Mouse (Mus musculus) midbrain, embryonic 14.5 days (tissue): ENCODE data around the gene Pip4k2b. TPM values are rescaled to one million over a fixed set of nuclear protein-coding genes. Genes with fewer than 3 reads are reported as not detected.
"Not testable (repeated sequence)": the region's sequence is repeated elsewhere in the genome, so short reads cannot be mapped to it uniquely, and the experiment has no call there.

Experiments
- ATAC-seq: fragments of 200-750 bp; cut with Nextera tagmentation; 2 replicates; pipeline ENCODE4 v1.8.0; 2017; ENCODE audit warnings: moderate number of reproducible peaks, moderate library complexity; ENCODE audit not compliant: low FRiP score, low TSS enrichment
- DNase-seq: peaks from one replicate; pipeline ENCODE4 v3.0.0-alpha.2; 2015
- H3K27ac ChIP-seq: fragments of 300-500 bp; sonication (generic); replicated peaks from 2 replicates; pipeline ENCODE4 v1.5.1; 2014; ENCODE audit warnings: mild to moderate bottlenecking, low read depth, low read length, moderate library complexity
- H3K27me3 ChIP-seq: fragments of 300-500 bp; sonication (generic); 2 replicates; pipeline ENCODE4 v1.6.1; 2014; ENCODE audit warnings: low read length, control low read depth, mixed read lengths; ENCODE audit not compliant: control insufficient read depth, insufficient read depth
- H3K36me3 ChIP-seq: fragments of 300-500 bp; sonication (generic); 2 replicates; pipeline ENCODE4 v1.6.1; 2014; ENCODE audit warnings: low read length, control low read depth; ENCODE audit not compliant: control insufficient read depth, insufficient read depth
- H3K4me1 ChIP-seq: fragments of 300-500 bp; sonication (generic); 2 replicates; pipeline ENCODE4 v1.6.1; 2014; ENCODE audit warnings: mild to moderate bottlenecking, antibody characterized with exemption, low read length, control low read depth; ENCODE audit not compliant: control insufficient read depth, insufficient read depth
- H3K4me2 ChIP-seq: fragments of 300-500 bp; sonication (generic); 2 replicates; pipeline ENCODE4 v1.6.1; 2014; ENCODE audit warnings: mild to moderate bottlenecking, low read length, moderate library complexity
- H3K4me3 ChIP-seq: fragments of 300-500 bp; sonication (generic); replicated peaks from 2 replicates; pipeline ENCODE4 v1.5.1; 2014; ENCODE audit warnings: low read depth, low read length
- H3K9ac ChIP-seq: fragments of 300-500 bp; sonication (generic); replicated peaks from 2 replicates; pipeline ENCODE4 v1.6.1; 2014; ENCODE audit warnings: mild to moderate bottlenecking, low read length, moderate library complexity
- H3K9me3 ChIP-seq: fragments of 300-500 bp; sonication (generic); 2 replicates; pipeline ENCODE4 v1.6.1; 2016; ENCODE audit warnings: low read length, control low read depth, mixed read lengths; ENCODE audit not compliant: control insufficient read depth
- WGBS: fragments of 180-500 bp; shearing (Covaris S2); extraction: QIAGEN DNeasy Blood & Tissue Kit; methylation state at CpG from one replicate; pipeline ENCODE4 v1.1.7; 2014; 5-methylcytosine and 5-hydroxymethylcytosine counted together
- polyA plus RNA-seq: library from polyadenylated mRNA; unstranded; fragments of >200 nt; fragmentation: Nextera tagmentation; extraction: Ambion mirVana; gene quantifications from 2 replicates; pipeline ENCODE4 v1.2.1, GENCODE M21; 2014

The Pip4k2b gene
- 4.8 and 7.7 TPM in 2 replicates for polyA plus RNA-seq

DNA sequence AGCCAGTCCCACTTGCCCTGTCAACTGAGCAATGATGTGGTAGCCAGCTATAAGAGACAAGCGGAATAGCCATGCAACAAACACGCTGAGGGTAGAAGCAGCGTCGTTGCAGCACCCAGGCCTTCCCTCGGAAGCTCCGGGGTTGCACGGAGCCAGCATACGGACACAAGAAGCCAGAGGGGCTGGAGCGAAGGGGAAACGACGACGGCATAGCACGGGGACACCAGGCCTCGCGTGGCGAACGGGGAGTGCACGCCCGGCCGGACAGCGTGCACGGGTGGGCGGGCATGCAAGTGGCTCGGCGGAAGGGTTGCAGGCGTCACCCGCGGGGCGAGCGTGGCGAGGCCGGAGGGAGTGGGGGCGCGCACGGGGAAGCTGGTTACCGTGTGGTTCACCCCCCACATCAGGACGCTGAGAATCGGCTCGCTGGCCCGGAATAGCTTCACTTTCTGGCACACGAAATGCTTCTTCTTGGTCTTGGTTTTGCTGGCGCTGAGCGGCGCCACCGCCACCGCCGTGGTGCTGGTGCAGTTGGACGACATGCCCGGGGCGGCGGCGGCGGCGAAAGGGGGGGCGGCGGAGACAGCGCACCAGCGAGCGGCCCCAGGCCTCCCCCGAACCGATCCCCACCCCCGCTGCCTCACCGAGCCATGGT, at the start of gene Pip4k2b:
Gene Pip4k2b, minus strand, starts transcription at position 642 of the 655 bp plus-strand sequence.
- Histone ChIP-seq H3K36me3 (peaks cover 33% of the 10 kb centered on the region), H3K27ac (peak within 1 kb of the TSS; percentile 98), H3K4me2 (peak within 1 kb of the TSS; percentile 63), H3K27me3 (no peaks in the 10 kb centered on the region), H3K9ac (peak within 1 kb of the TSS; percentile 83), H3K4me3 (peak within 1 kb of the TSS; percentile 76), H3K4me1 (peaks cover 18% of the 10 kb centered on the region), H3K9me3 (no peaks in the 10 kb centered on the region)
- ATAC-seq (peak; percentile 58), DNase-seq (no peak)
- under 1% methylated on average over 56 of the region's 63 CpGs for WGBS

DNA sequence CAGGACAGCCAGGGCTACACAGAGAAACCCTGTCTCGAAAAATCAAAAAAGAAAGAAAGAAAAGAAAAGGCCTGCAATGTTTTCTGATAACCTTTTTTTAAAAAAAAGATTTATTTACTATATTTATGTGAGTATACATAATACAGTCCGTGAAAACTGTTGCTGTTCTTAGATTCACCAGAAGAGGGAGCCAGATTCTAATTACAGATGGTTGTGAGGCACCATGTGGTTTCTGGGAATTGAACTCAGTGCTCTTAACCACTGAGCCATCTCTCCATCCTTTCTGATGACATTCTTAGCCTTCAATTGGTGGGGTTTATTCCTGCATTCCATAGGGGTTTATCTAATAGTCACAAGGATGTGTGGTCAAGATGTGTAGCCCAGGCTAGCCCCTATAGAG, 48.7 kb upstream of the Pip4k2b start:
- Histone ChIP-seq H3K9me3 (no peaks in the 10 kb centered on the region), H3K4me1 (no peaks in the 10 kb centered on the region), H3K9ac (no peak overlapping the region), H3K27ac (no peak overlapping the region), H3K27me3 (no peaks in the 10 kb centered on the region), H3K4me2 (no peak overlapping the region), H3K36me3 (no peaks in the 10 kb centered on the region), H3K4me3 (no peak overlapping the region)
- peak; percentile 83 for DNase-seq
- whole genome bisulfite sequencing = 6% methylated on average over 2 of the region's 2 CpGs
- no peak for ATAC-seq

DNA sequence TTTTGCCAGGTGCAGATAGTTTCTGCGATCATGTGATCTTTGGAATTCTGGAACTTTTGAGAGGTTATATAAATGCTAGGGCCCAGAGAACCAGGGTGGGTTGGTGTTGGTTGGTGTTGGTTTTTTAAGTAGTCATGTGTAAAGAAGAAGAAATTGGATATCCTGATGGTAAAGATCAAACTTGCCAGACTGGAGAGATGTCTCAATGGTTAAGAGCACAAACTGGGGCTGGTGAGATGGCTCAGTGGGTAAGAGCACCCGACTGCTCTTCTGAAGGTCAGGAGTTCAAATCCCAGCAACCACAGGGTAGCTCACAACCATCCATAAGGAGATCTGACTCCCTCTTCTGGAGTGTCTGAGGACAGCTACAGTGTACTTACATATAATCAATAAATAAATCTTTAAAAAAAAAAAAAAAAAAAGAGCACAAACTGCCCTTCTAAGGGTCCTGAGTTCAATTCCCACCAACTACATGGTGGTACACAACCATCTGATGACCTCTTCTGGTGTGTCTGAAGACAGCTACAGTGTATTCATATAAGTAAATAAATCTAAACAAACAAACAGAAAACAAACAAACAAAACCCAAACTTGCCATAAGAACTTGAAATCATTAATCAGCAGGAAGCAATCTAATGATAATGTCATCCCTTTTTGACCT, 46.4 kb upstream of the Pip4k2b start:
- WGBS = 82% methylated on average over 2 of the region's 2 CpGs
- not testable (repeated sequence) for H3K4me1 ChIP-seq, H3K27ac ChIP-seq, DNase-seq, H3K36me3 ChIP-seq, H3K4me2 ChIP-seq, H3K9ac ChIP-seq, ATAC-seq, H3K27me3 ChIP-seq, H3K9me3 ChIP-seq, H3K4me3 ChIP-seq

DNA sequence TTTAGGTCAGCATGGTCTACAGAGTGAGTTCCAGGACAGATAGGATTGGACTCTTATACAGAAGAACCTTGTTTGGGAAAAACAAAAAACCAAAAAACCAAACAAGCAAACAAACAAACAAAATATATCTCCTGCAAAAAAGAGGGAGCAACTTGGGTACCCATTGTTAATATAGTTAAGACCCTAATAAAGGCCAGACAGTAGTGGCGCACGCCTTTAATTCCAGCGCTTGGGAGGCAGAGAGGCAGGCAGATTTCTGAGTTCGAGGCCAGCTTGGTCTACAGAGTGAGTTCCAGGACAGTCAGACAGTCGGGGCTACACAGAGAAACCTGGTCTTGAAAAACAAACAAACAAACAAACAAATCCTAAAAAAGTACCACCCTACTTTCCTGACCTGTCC, 45.2 kb upstream of the Pip4k2b start:
- Histone ChIP-seq H3K4me3 (no peak overlapping the region), H3K4me1 (no peaks in the 10 kb centered on the region), H3K9me3 (no peaks in the 10 kb centered on the region), H3K9ac (no peak overlapping the region), H3K4me2 (no peak overlapping the region), H3K36me3 (no peaks in the 10 kb centered on the region), H3K27ac (no peak overlapping the region), H3K27me3 (no peaks in the 10 kb centered on the region)
- no peak for ATAC-seq
- WGBS = 85% methylated on average over 5 of the region's 5 CpGs
- DNase-seq = no peak

DNA sequence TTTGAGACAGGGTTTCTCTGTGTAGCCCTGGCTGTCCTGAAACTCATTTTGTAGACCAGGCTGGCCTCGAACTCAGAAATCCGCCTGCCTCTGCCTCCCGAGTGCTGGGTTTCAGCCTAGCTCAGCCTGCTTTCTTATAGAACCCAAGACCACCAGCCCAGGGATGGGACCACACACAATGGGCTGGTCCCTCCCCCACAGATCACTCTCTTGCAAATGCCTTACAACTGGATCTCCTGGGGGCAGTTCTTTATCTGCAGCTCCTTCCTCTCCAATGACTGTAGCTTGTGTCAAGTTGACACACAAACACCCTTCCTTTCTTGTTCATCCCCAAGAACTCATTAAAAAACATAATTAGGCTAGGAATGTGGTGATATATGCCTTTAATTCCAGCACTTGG, 43.5 kb upstream of the Pip4k2b start:
- ATAC-seq = no peak
- H3K4me2 ChIP-seq = no peak overlapping the region
- H3K4me1 ChIP-seq = no peaks in the 10 kb centered on the region; the same call in 1 of the 2 replicates
- H3K36me3 ChIP-seq = no peaks in the 10 kb centered on the region
- H3K9me3 ChIP-seq = no peaks in the 10 kb centered on the region
- WGBS = 92% methylated on average over 3 of the region's 3 CpGs
- H3K4me3 ChIP-seq = no peak overlapping the region
- no peak overlapping the region for H3K27ac ChIP-seq
- no peaks in the 10 kb centered on the region for H3K27me3 ChIP-seq
- H3K9ac ChIP-seq = no peak overlapping the region
- no peak for DNase-seq

DNA sequence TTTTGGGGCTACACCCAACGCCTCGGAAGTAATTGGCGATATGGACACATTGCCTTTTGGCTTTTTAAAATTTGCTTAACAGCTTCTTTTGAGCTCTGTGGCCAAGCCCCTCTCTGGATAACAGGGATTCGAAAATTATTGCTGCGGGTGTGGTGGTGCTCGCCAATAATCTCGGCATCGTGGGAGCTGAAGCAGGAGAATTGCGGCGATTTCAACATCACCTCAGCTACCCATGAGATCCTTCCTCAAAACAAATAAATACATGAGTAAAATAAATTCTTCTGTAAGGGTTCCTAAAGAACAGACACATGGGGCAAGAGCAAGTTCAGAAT, 38.0 kb upstream of the Pip4k2b start:
- Histone ChIP-seq H3K4me1 (peaks cover 9% of the 10 kb centered on the region; the same call in 1 of the 2 replicates), H3K4me2 (peak overlapping the region; percentile 78), H3K9ac (peak overlapping the region; percentile 52), H3K4me3 (peak overlapping the region; percentile 90), H3K9me3 (no peaks in the 10 kb centered on the region), H3K27ac (peak overlapping the region; percentile 15; the same call in 1 of the 2 replicates), H3K36me3 (peaks cover 32% of the 10 kb centered on the region), H3K27me3 (no peaks in the 10 kb centered on the region)
- no peak for DNase-seq
- ATAC-seq = no peak
- 1% methylated on average over 10 of the region's 10 CpGs for WGBS

DNA sequence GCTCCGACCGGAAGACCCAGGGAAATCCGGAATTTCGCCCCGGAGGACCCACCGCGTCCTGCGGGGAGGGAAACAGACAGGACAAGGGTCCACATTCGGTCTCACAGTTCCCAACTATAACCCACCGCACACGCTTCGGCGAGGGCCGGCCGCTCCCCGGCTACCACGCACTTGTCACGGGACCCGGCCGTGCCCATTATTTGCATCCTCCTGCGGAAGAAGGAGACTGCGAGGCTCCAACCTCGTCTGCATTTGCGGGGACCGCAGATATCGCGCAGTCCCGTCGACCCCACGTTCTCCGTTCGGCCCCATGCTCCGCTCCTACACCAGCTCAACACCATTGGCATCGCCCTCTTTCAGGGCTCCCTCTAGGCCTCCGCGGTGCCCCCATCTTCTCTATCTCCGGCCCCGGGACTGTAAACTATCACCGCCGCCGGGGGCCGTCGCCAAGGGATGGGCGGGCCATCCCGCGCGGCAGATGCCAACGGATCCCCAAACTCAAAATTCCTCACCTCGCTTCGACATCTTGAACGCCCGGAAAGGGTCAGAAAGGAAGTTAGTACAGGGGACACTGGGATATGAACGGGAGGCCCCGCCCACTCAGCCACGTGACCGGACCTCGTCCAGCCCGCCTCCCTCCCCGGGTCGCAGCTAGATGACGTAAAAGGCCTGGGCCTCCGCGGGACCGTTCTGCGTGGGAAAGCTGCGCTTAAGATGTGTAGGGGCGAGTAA, 37.5 kb upstream of the Pip4k2b start, which contains the start of gene Rpl23:
Gene Rpl23, minus strand, starts transcription at position 606 of the 732 bp plus-strand sequence.
- Histone ChIP-seq H3K4me2 (peak within 1 kb of the TSS; percentile 78), H3K27me3 (no peaks in the 10 kb centered on the region), H3K9ac (peak within 1 kb of the TSS; percentile 95), H3K4me1 (peaks cover 9% of the 10 kb centered on the region; the same call in 1 of the 2 replicates), H3K4me3 (peak within 1 kb of the TSS; percentile 90), H3K9me3 (no peaks in the 10 kb centered on the region), H3K27ac (peak within 1 kb of the TSS; percentile 82), H3K36me3 (peaks cover 37% of the 10 kb centered on the region)
- DNase-seq (peak; percentile 100), ATAC-seq (peak; percentile 92)
- under 1% methylated on average over 67 of the region's 67 CpGs for WGBS

DNA sequence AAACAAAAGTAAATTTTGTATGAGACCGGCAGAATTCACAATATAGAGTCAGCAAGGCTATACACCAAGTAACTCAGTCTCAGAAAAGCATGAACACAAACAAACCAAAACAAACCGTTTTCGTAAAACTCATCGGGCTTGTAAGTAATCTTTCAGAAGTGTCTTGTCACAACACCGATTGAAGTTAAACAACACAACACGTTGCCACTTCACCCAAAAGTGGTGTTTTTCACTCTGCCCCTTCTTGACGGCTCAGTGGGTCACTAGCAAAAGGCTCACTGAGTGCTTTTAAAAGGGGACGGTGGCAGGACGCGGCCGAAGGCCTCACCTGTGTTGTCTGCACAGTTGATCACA, 37.0 kb upstream of the Pip4k2b start:
- no peak for ATAC-seq
- Histone ChIP-seq H3K27ac (peak overlapping the region; percentile 82), H3K4me3 (peak overlapping the region; percentile 90), H3K9ac (peak overlapping the region; percentile 95), H3K9me3 (no peaks in the 10 kb centered on the region), H3K36me3 (peaks cover 42% of the 10 kb centered on the region), H3K4me2 (peak overlapping the region; percentile 78), H3K27me3 (no peaks in the 10 kb centered on the region), H3K4me1 (peaks cover 9% of the 10 kb centered on the region; the same call in 1 of the 2 replicates)
- DNase-seq = no peak
- 3% methylated on average over 11 of the region's 11 CpGs for WGBS
